Mouse (Mus musculus) C2C12 (cell line): Measurements from ENCODE around the gene Lysmd3. TPM values are rescaled to one million over a fixed set of nuclear protein-coding genes. Genes with fewer than 3 reads are reported as not detected.

Experiments
- H3K27me3 ChIP-seq: one replicate; pipeline ENCODE4 v1.6.1; 2011; ENCODE audit not compliant: control insufficient read depth, insufficient read depth, insufficient read length
- H3K36me3 ChIP-seq: one replicate; pipeline ENCODE4 v1.6.1; 2011; ENCODE audit not compliant: control insufficient read depth, insufficient read depth
- H3K4me3 ChIP-seq: one replicate; pipeline ENCODE4 v1.5.1; 2011; ENCODE audit warnings: mild to moderate bottlenecking, control low read depth; ENCODE audit not compliant: poor library complexity, insufficient read depth, severe bottlenecking
- H3K79me2 ChIP-seq: one replicate; pipeline ENCODE4 v1.6.1; 2011; ENCODE audit not compliant: control insufficient read depth, insufficient read depth
- H3K79me3 ChIP-seq: one replicate; pipeline ENCODE4 v1.6.1; 2011; ENCODE audit warnings: low read depth, control low read depth
- H3ac ChIP-seq: one replicate; pipeline ENCODE3; 2011; ENCODE audit warnings: low read depth; ENCODE audit not compliant: control insufficient read depth, insufficient read length
- CEBPB ChIP-seq: IDR thresholded peaks from one replicate; pipeline ENCODE4 v1.6.1; 2011; ENCODE audit warnings: low read depth, mild to moderate bottlenecking, control low read depth, moderate library complexity
- CTCF ChIP-seq: IDR thresholded peaks from one replicate; pipeline ENCODE4 v1.5.1; 2011; ENCODE audit not compliant: control insufficient read depth, insufficient read depth, insufficient read length
- FOSL1 ChIP-seq: IDR thresholded peaks from one replicate; pipeline ENCODE4 v1.8.0; 2011; ENCODE audit warnings: mild to moderate bottlenecking, low read length; ENCODE audit not compliant: poor library complexity, insufficient read depth, severe bottlenecking
- MAX ChIP-seq: IDR thresholded peaks from one replicate; pipeline ENCODE4 v1.6.1; 2011; ENCODE audit warnings: mild to moderate bottlenecking, control low read depth
- MYOD1 ChIP-seq: IDR thresholded peaks from one replicate; pipeline ENCODE4 v1.6.1; 2011; ENCODE audit warnings: low read depth; ENCODE audit not compliant: control insufficient read depth, insufficient read length
- MYOG ChIP-seq: IDR thresholded peaks from one replicate; pipeline ENCODE4 v1.6.1; 2011; ENCODE audit not compliant: control insufficient read depth, insufficient read length; ENCODE audit errors: extremely low read depth
- USF1 ChIP-seq: IDR thresholded peaks from one replicate; pipeline ENCODE4 v1.6.1; 2011; ENCODE audit warnings: low read depth, mild to moderate bottlenecking, control low read depth, moderate library complexity
- polyA plus RNA-seq: library from polyadenylated mRNA; unstranded; fragments of >200 nt; fragmentation: generic; extraction: Trizol; gene quantifications from one replicate; pipeline ENCODE4 v1.2.1, GENCODE M21; 2012; ENCODE audit warnings: missing spikeins

The Lysmd3 gene
- polyA plus RNA-seq, 1 experiment = 4.9 TPM

DNA sequence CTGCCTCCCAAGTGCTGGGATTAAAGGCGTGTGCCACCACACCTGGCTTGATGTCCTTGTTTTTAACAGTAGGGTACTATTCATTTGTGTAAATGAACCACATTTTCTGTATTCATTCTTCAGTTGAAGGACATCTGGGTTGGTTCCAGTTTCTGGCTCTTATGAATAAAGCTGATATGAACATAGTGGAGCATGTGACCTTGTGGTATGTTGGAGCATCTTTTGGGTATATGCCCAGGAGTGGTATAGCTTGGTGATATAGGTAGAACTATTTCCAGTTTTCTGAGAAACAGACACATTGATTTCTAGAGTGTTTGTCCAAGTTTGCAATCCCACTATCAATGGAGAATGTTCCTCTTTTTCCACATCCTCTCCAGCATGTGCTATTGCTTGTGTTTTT lies 56.4 kb downstream of the Lysmd3 start:
- no peaks in the 10 kb centered on the region for H3K27me3 ChIP-seq
- H3K79me3 ChIP-seq = peaks cover 10% of the 10 kb centered on the region
- no peaks in the 10 kb centered on the region for H3K36me3 ChIP-seq
- H3ac ChIP-seq = no peak overlapping the region
- no peak for TF ChIP-seq USF1
- no peak for TF ChIP-seq FOSL1
- no peak for TF ChIP-seq MYOD1
- no peak for TF ChIP-seq CTCF
- no peak for TF ChIP-seq CEBPB
- no peak for TF ChIP-seq MYOG
- TF ChIP-seq MAX = no peak
- H3K4me3 ChIP-seq = no peak overlapping the region
- peaks cover 26% of the 10 kb centered on the region for H3K79me2 ChIP-seq

Other genes starting within 250 kb of the Lysmd3 start
- gene Adgrv1, start 24.5 kb upstream of the Lysmd3 start, polyA plus RNA-seq = 0.18 TPM
- 17.3 TPM for gene Polr3g, start 53.4 kb downstream of the Lysmd3 start, polyA plus RNA-seq
- gene Mblac2, start 53.7 kb downstream of the Lysmd3 start, polyA plus RNA-seq = 1.2 TPM
- 50.6 TPM for gene Cetn3, start 125.4 kb downstream of the Lysmd3 start, polyA plus RNA-seq